ENCODE assay signal across 17 mouse cellular contexts in the genomic region with DNA sequence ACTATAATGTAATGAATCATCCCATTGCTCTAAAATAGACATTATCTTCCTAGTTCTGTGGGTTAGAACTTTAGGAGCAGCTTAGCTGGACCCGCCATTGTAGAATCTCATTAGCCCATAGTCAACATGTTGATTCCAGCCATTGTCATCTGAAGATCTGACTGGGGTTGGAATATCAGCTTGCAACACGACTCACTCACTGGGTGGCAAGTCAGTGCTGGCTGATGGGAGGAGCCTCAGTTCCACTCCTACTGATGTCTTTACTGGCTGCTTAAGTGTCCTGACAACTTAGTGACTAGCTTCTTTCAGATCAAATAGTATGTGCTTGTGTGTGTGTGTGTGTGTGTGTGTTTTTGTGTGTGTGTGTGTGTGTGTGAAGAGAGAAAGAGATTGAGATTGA.
"Had no signal": no experiment of that assay in that cellular context is flagged by ENCODE, and none has a peak within 500 bp of the region (broad histone marks: within the 10 kb centered on the region; RNA-seq: fewer than 3 reads in every experiment).

No protein-coding gene starts in this region.

- H3K9me3 ChIP-seq: liver, embryonic 13.5 days; midbrain, embryonic 13.5 days; neural tube, embryonic 12.5 days; neural tube, embryonic 15.5 days had no signal

- H3K27me3 ChIP-seq: liver, embryonic 13.5 days; midbrain, embryonic 13.5 days; neural tube, embryonic 12.5 days; neural tube, embryonic 15.5 days had no signal

- ATAC-seq: lung, postnatal 0 days; midbrain, embryonic 13.5 days; midbrain, embryonic 16.5 days had no signal

- H3K9ac ChIP-seq: liver, embryonic 13.5 days; lung, embryonic 14.5 days; midbrain, embryonic 13.5 days; neural tube, embryonic 12.5 days; neural tube, embryonic 15.5 days had no signal

- H3K4me2 ChIP-seq: liver, embryonic 13.5 days; lung, embryonic 14.5 days; midbrain, embryonic 13.5 days; neural tube, embryonic 12.5 days; neural tube, embryonic 15.5 days had no signal

- H3K27ac ChIP-seq: kidney, postnatal 0 days; layer of hippocampus, adult 2 months; left cerebral cortex, adult 2 months; liver, embryonic 13.5 days; macrophage; midbrain, embryonic 13.5 days; neural tube, embryonic 12.5 days; neural tube, embryonic 15.5 days; stomach, postnatal 0 days had no signal

- DNase-seq: kidney, postnatal 25 days; liver, embryonic 13.5 days; lung, embryonic 14.5 days; right cerebral cortex, postnatal 4 days; thymus, adult 2 months; thymus, postnatal 14 days; thymus, postnatal 4 days had no signal

- H3K4me3 ChIP-seq: layer of hippocampus, adult 2 months; left cerebral cortex, adult 2 months; liver, embryonic 13.5 days; midbrain, embryonic 13.5 days; neural tube, embryonic 12.5 days; neural tube, embryonic 15.5 days had no signal

- H3K4me1 ChIP-seq: midbrain, embryonic 13.5 days; neural tube, embryonic 12.5 days had no signal
